Mouse (Mus musculus) embryonic fibroblast, embryonic 13.5 days (primary cell): Measurements from ENCODE around the gene Ank2.

Source experiments
- CTCF ChIP-seq: IDR thresholded peaks from 2 replicates; pipeline ENCODE4 v1.5.1; 2011; ENCODE audit warnings: mild to moderate bottlenecking, control low read depth, low read length, moderate library complexity, borderline replicate concordance; ENCODE audit not compliant: insufficient read depth
- POLR2A ChIP-seq: IDR thresholded peaks from 2 replicates; pipeline ENCODE4 v1.6.1; 2011; ENCODE audit warnings: low read depth, mild to moderate bottlenecking, control low read depth, low read length, moderate library complexity

DNA sequence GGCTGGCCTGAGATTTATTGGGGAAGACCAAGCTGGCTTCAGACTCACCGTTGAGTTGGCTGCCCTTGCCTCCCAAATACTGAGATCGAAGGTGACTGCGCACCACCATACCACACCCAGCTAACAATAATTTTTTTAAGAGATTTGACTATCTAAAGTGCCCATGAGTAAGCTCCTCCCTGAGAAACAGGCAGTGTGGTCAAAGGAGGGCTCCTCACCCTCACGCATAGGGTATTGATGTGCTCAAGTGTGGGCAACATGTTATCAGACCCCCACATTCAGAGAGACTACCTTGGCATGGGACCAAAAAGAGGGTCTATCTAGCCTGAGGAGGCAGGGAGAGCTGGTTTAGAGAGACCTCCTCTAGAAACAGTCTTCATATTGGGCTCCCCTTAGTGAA, 92.3 kb downstream of the Ank2 start:
- no peak for TF ChIP-seq CTCF
- no peak for TF ChIP-seq POLR2A
